Mouse (Mus musculus) lung, adult 2 months (tissue): ENCODE data around the gene Coq5.

Experiments
- CTCF ChIP-seq: fragments of 200-500 bp; IDR thresholded peaks from 2 replicates; pipeline ENCODE4 v1.5.1; 2011; ENCODE audit warnings: mild to moderate bottlenecking, low read length, control low read depth; ENCODE audit not compliant: insufficient read depth
- POLR2A ChIP-seq: fragments of 200-500 bp; IDR thresholded peaks from 2 replicates; pipeline ENCODE4 v1.6.1; 2011; ENCODE audit warnings: low read depth, mild to moderate bottlenecking, control low read depth, low read length, borderline replicate concordance; ENCODE audit errors: extremely low read depth

- TF ChIP-seq POLR2A (no peak), CTCF (no peak)
These were observed 33.6 kb downstream of the Coq5 start for GRCm38 (mm10) chr5:115312816-115313667.
